Mouse (Mus musculus) liver, adult 10 weeks (tissue): ENCODE results near the gene Dtymk. TPM values are rescaled to one million over a fixed set of nuclear protein-coding genes. Genes with fewer than 3 reads are reported as not detected.

ENCODE experiments used
- polyA plus RNA-seq: library from polyadenylated mRNA; stranded (reverse); fragments of 350-450 nt; fragmentation: Illumina TruSeq; extraction: RNeasy Lipid Tissue Mini Kit (QIAGEN cat#74804); gene quantifications from one replicate; pipeline ENCODE4 v1.2.3, GENCODE M21; 2014; ENCODE audit warnings: low read depth, low replicate concordance

The Dtymk gene
- polyA plus RNA-seq: 18.5 TPM

GRCm38 (mm10) chr1:93801741-93802238, at the start of gene Dtymk:
TSS of gene Dtymk (minus strand) at chr1:93801934.

GRCm38 (mm10) chr1:93824609-93825008, 22.9 kb upstream of the Dtymk start, which contains the start of gene D2hgdh:
TSS of gene D2hgdh (plus strand) at chr1:93824909.

GRCm38 (mm10) chr1:93803556-93804507, 2.1 kb upstream of the Dtymk start, which contains the start of gene Ing5:
TSS of gene Ing5 (plus strand) at chr1:93803965.

GRCm38 (mm10) chr1:93754573-93755290, 47.0 kb downstream of the Dtymk start, which contains the start of gene Thap4:
TSS of gene Thap4 (minus strand) at chr1:93754864.

GRCm38 (mm10) chr1:93751290-93751689, 50.4 kb downstream of the Dtymk start, which contains the start of gene Atg4b:
TSS of gene Atg4b (plus strand) at chr1:93751500.

Other genes starting within 250 kb of the Dtymk start
- gene Stk25, start 143.3 kb downstream of the Dtymk start, polyA plus RNA-seq: 9.0 TPM
- gene Bok, start 116.3 kb downstream of the Dtymk start, polyA plus RNA-seq: 0.66 TPM
- 24.6 TPM for gene Atg4b, start 50.4 kb downstream of the Dtymk start, polyA plus RNA-seq
- 4.0 TPM for gene Thap4, start 47.1 kb downstream of the Dtymk start, polyA plus RNA-seq
- 4.7 TPM for gene Ing5, start 2.0 kb upstream of the Dtymk start, polyA plus RNA-seq
- 19.9 TPM for gene D2hgdh, start 23.0 kb upstream of the Dtymk start, polyA plus RNA-seq
- not detected for gene Gal3st2, start 59.4 kb upstream of the Dtymk start, polyA plus RNA-seq
- not detected for gene Gal3st2b, start 116.4 kb upstream of the Dtymk start, polyA plus RNA-seq
- not detected for gene Gal3st2c, start 188.6 kb upstream of the Dtymk start, polyA plus RNA-seq
- gene Neu4, start 218.5 kb upstream of the Dtymk start, polyA plus RNA-seq: not detected